Mouse (Mus musculus): ENCODE results near the gene Kif5a.

- TF ChIP-seq TAL1 (conservative IDR thresholded peaks at IDR 0.05; ENCODE audit: low read depth, low read length) (no peak), CTCF (IDR thresholded peaks at IDR 0.05; ENCODE audit: low read depth, low read length) (no peak)
These were observed 6.7 kb upstream of the Kif5a start for GRCm38 (mm10) chr10:127269884-127270283.
